Mouse (Mus musculus): ENCODE measurements around the gene Snip1.

The Snip1 gene

GRCm38 (mm10) chr4:125066490-125067370 lies at the start of gene Snip1:
Gene Snip1, plus strand, starts transcription at chr4:125066672.
- DNase-seq: peak; percentile 97

GRCm38 (mm10) chr4:125017431-125017830 lies 49.0 kb upstream of the Snip1 start:
- peak; percentile 69 for DNase-seq

GRCm38 (mm10) chr4:125020780-125021538 lies 45.5 kb upstream of the Snip1 start:
- DNase-seq: no peak

- DNase-seq: peak; percentile 98
These were observed 36.4 kb upstream of the Snip1 start for GRCm38 (mm10) chr4:125029891-125030614.

DNA sequence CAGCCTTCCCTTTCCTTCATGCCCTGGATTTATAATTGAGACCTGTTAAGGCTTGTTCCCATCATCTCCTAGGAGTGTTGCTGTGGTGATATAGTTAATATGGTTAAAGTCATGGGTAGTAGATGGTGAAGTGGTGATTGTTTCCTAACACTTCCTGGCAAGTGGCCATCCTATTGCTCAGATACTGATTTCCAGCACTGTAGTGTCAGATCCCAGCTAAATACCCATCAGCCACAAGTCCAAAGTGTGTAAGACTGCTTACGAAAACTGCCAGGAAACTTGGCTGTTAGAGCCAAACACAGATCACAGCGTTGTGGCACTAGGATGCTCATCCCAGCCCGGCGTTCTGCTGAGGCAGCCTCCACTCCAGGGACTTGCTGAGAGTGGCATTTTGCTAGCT lies 32.1 kb upstream of the Snip1 start:
- peak; percentile 45 for DNase-seq

DNA sequence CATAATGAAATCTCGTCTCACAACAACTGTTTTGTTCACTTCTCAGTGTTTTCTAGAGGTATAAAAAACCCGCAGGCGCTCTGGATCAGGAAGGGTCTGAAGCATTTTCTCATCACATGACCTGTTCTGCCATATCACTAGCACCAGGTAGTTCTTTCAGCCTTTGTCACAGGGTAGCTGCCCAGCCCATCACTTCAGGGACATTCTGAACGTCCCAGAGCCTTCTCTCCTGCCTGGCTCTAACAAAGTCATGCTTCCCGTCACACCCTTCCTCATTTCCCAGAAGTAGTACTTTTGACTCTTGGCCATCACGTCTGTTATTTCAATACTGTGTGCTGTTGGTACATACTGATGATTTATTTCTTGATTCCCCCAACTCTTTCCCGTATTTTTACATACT lies 22.0 kb upstream of the Snip1 start:
- DNase-seq: no peak

DNA sequence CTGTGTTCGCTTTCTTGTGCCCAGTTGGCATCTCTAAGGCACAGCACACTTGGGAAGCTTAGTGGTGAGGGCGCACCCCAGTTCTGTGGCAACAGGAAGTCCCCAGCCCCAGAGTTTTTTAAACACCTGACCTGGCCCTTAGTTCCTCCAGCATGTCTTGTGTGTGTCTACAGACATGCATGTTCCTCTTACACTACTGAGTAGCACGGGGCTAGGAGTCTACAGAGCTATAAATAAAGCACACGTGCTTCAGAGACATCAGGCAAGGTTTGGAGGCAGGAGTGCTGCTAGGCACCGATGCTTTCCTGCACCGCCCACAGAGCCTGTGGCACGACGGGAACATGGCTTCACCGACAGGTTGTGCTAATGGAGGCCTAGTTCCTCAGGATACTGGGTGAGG lies 11.1 kb upstream of the Snip1 start:
- DNase-seq: peak; percentile 17

DNA sequence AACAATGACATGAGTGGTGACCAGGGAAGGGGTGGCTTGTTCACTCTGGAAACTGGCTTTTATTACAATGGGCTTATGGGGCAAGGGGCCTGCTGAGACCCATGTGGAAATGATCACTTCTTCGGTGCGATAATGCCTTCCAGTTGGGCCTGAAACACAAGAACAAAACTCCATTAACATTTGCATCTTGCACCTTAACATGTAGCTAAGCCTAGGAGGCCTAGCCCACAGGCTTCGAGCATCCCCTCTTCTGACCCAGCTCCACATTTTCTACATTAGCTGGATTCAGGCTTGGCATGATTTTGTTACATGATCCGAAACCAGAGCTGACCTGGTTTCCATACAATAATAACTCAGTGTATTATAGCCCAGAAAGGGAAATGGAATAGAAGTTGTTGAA lies 10.0 kb upstream of the Snip1 start:
- DNase-seq: no peak

DNA sequence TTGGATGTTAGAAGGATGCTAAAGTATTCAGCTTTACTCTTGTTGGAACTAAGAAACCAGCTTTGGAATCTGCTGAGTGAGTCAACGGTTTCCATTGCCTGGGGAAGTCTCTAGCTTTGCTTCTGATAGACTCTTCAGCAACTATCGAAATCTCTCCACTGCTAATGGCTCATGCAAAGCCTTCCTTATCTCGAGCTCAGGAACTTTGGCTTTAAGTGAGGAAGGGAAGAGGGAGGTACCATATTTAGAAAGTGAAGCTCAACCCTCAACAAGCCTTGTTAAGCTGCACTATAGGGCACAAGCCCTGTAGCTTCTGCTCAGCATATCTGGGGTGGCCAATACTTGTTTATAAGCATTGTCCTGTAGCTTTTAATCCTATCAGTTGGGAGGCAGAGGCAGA lies 9.2 kb upstream of the Snip1 start:
- DNase-seq: no peak

DNA sequence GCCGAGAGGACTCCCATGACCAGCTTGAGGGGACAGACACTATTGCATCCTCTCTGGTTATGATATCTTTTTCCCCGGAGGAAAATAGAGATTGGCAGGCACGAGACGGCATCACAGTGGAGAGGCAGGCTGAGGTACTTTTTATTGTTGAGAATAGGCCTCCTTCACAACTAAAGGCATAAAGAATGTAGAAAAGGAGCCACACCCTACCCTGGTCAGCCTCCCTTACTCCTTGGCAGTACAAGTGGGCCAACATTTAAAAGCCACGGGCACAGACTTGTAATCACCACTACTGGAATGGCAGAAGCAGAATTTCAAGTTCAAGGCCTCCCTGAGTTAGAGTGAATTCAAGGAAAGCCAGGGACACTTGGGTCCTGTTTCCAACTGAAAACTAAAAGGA lies 8.4 kb upstream of the Snip1 start:
- DNase-seq: peak; percentile 39

DNA sequence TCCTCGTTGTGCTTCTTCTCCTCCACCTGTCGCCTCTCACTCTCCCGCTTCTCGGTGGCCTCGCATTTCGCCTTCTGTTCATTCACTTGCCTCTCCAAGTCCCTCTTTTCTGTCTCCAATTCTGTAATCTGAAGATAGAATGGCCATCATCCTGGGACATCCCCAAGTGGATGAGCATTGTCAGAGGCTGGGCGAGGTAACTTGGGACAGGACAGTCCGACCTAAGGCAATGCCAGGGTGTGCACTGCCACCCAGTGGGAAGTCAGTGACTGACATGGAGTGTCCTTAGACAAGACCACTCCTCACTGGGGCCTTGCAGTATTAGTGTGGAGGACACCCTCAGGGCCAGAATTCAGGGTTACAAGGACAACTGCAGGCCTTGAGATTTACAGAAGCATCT lies 7.4 kb upstream of the Snip1 start:
- DNase-seq: peak; percentile 76

DNA sequence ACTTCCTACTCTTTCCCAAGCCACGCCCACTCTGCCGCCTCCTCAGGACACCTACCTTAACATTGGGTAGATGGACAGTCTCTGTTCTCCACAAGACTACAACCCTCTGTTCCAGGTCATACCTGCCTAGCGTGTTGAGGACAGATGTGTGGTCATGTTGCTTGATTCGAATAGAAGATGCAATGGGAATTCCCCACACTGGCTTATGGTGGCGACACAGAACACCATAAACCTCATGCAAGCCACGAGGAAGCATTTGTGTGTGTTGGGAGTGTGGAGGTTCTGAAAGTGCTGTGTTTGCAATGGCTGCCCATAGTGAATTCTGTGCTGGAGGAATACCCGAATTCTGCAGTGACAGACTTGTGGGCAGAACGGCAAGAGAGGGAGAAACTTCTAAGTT lies 2.6 kb upstream of the Snip1 start:
- no peak for DNase-seq

DNA sequence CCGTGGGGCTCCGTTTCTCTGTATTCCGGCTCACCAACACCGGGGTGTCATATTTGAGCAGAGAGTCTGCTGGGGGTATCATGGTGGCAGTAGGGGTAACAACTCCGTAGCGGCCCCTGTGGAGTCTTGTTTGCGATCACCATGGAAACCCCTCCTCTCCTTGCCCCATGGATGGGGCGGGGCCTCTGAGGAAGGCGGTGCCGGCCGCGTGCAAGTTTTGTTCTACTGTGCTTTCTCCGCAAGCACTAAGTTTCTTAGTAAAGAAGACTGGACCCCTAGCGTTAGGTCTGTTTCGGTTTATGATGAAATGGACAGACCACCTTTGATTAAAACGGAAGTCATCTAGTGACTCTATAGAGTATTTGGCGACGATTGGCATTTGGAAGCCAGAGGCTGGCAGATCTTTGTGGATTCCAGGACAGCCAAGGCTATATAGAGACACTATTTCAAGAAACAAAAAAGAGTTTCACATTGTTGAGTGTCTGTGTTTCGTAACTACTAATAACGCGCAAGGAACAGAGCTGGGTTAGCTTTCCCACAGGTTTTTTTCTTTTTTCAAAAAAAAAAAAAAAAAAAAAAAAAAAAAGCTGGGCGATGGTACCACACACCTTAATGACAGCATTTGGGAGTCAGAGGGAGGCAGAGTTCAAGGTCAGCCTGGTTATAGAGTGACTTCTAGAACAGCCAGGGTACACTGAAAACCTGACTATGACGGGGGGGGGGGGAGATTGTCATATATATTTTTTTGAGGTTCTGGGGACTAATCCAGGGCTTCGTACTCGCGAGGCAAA lies 760 bp upstream of the Snip1 start, which contains the start of gene Dnali1:
Dnali1 (minus strand) TSS at position 187 of the 791 bp plus-strand sequence.
- peak; percentile 83 for DNase-seq

GRCm38 (mm10) chr4:125077700-125078099 lies 11.2 kb downstream of the Snip1 start:
- DNase-seq: no peak

GRCm38 (mm10) chr4:125078698-125079097 lies 12.2 kb downstream of the Snip1 start:
- no peak for DNase-seq

- DNase-seq: peak; percentile 91
These were observed 18.2 kb downstream of the Snip1 start, which contains the start of gene Meaf6 for GRCm38 (mm10) chr4:125084403-125085345. Gene Meaf6, plus strand, starts transcription at chr4:125085134.

- peak; percentile 72 for DNase-seq
These were observed 18.9 kb downstream of the Snip1 start for GRCm38 (mm10) chr4:125085346-125085841.

GRCm38 (mm10) chr4:125093031-125093430 lies 26.6 kb downstream of the Snip1 start:
- no peak for DNase-seq

GRCm38 (mm10) chr4:125096066-125096465 lies 29.6 kb downstream of the Snip1 start:
- no peak for DNase-seq

DNA sequence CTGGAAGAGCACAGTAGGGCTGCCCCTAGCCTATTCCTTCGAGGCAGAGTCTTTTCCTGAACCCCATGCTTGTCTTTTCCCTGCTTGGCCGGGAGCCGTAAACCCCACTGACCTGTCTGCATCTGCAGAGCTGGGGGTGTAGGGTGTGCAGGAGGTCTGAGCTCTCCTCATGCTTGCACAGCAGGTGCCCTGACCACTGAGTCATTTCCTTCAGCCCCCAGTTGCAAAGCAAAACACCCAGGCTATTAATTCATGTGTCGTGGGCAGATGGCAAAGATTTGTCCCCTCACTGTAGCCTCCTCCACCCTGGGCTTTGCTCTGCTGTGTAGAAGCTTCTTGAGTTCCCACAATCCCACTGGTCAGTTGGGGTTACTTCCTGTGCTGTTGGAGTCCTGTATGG lies 30.9 kb downstream of the Snip1 start:
- DNase-seq: no peak

DNA sequence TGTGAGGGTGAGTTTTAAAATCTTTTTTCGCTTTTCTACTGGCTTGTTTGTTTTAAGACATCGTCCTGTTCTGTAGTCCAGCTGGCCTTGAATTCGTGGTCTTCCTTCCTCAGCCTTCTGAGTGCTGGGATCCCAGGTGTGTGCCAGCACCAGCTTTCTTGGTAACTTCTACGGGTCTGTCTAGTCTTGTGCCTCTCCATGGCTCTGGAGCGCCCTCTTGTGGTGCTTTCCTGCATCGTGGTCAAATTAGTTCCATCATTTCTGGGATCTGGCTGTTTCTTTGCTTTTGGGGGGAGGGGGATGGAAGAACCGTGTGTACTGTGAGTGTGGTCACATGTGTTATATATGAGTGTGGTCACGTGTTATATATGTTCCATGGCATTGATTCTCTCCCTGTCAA lies 33.0 kb downstream of the Snip1 start:
- peak; percentile 89 for DNase-seq

All from lung, postnatal 36 days (tissue).